Mouse (Mus musculus) spleen, adult 2 months (tissue): ENCODE data around the gene Glyr1. TPM values are rescaled to one million over a fixed set of nuclear protein-coding genes. Genes with fewer than 3 reads are reported as not detected.

ENCODE experiments used
- DNase-seq, 2 experiments: peaks; one replicate each; pipeline versions ENCODE4 v3.0.0 to v3.0.0-alpha.2; 2012 to 2021; ENCODE audit warnings: low spot score in 2 of 2, low read depth in 1 of 2
- H3K27ac ChIP-seq: fragments of 200-500 bp; 2 replicates; pipeline ENCODE4 v1.5.1; 2012; ENCODE audit warnings: low read length, inconsistent platforms; ENCODE audit not compliant: insufficient read depth
- H3K27me3 ChIP-seq: fragments of 200-500 bp; 2 replicates; pipeline ENCODE4 v1.6.1; 2012; ENCODE audit warnings: mild to moderate bottlenecking, moderate library complexity, low read length, inconsistent platforms; ENCODE audit not compliant: control insufficient read depth, insufficient read depth
- H3K36me3 ChIP-seq: fragments of 200-500 bp; 2 replicates; pipeline ENCODE4 v1.6.1; 2012; ENCODE audit warnings: mild to moderate bottlenecking, low read length, inconsistent platforms; ENCODE audit not compliant: control insufficient read depth, insufficient read depth
- H3K4me1 ChIP-seq: fragments of 200-500 bp; 2 replicates; pipeline ENCODE4 v1.6.1; 2011; ENCODE audit warnings: inconsistent platforms; ENCODE audit not compliant: control insufficient read depth, insufficient read depth, insufficient read length
- H3K4me3 ChIP-seq: fragments of 200-500 bp; 2 replicates; pipeline ENCODE4 v1.5.1; 2011; ENCODE audit warnings: mild to moderate bottlenecking, inconsistent platforms; ENCODE audit not compliant: insufficient read depth, insufficient read length; ENCODE audit errors: extremely low read depth
- CTCF ChIP-seq: fragments of 200-500 bp; IDR thresholded peaks from 2 replicates; pipeline ENCODE4 v1.5.1; 2011; ENCODE audit warnings: mild to moderate bottlenecking, inconsistent platforms; ENCODE audit not compliant: insufficient read depth, insufficient read length, insufficient replicate concordance; ENCODE audit errors: extremely low read depth
- POLR2A ChIP-seq: fragments of 200-500 bp; IDR thresholded peaks from 2 replicates; pipeline ENCODE4 v1.6.1; 2011; ENCODE audit warnings: low read depth, low read length, inconsistent platforms
- WGBS: fragments of 180-500 bp; shearing (Covaris S2); methylation state at CpG from one replicate; pipeline ENCODE4 v1.1.7; 2018; 5-methylcytosine and 5-hydroxymethylcytosine counted together
- polyA plus RNA-seq: library from polyadenylated mRNA; depleted of rRNA; stranded (reverse); fragments of >200 nt; gene quantifications from 2 replicates; pipeline ENCODE4 v1.2.3, GENCODE M21; 2012

Gene Glyr1
- polyA plus RNA-seq, 1 experiment: 45.5 TPM

GRCm38 (mm10) chr16:5045322-5045721, 4.3 kb downstream of the Glyr1 start:
- no peak for DNase-seq
- H3K4me3 ChIP-seq: no peak overlapping the region
- WGBS: 94% methylated on average over 3 of the region's 3 CpGs
- H3K27ac ChIP-seq: no peak overlapping the region
- H3K27me3 ChIP-seq: no peaks in the 10 kb centered on the region
- peaks cover 3% of the 10 kb centered on the region; the same call in 1 of the 2 replicates for H3K4me1 ChIP-seq
- H3K36me3 ChIP-seq: peaks cover 31% of the 10 kb centered on the region
- no peak for TF ChIP-seq CTCF
- no peak for TF ChIP-seq POLR2A

GRCm38 (mm10) chr16:5036649-5037234, 12.9 kb downstream of the Glyr1 start:
- no peak for TF ChIP-seq POLR2A
- no peak for TF ChIP-seq CTCF
- H3K36me3 ChIP-seq: peaks cover 56% of the 10 kb centered on the region
- H3K4me1 ChIP-seq: no peaks in the 10 kb centered on the region

GRCm38 (mm10) chr16:5035591-5035990, 14.1 kb downstream of the Glyr1 start:
- 86% methylated on average over 3 of the region's 3 CpGs for WGBS
- TF ChIP-seq POLR2A (no peak), CTCF (no peak)
- Histone ChIP-seq H3K4me3 (no peak overlapping the region), H3K27me3 (no peaks in the 10 kb centered on the region), H3K4me1 (no peaks in the 10 kb centered on the region), H3K27ac (no peak overlapping the region), H3K36me3 (peaks cover 61% of the 10 kb centered on the region)
- DNase-seq: no peak

More at GRCm38 (mm10) chr16:5036649-5037234, 12.9 kb downstream of the Glyr1 start:
- no peak for DNase-seq
- no peak overlapping the region for H3K27ac ChIP-seq
- H3K4me3 ChIP-seq: no peak overlapping the region
- H3K27me3 ChIP-seq: no peaks in the 10 kb centered on the region
- 87% methylated on average over 5 of the region's 5 CpGs for WGBS

GRCm38 (mm10) chr16:5029847-5030246, 19.8 kb downstream of the Glyr1 start:
- DNase-seq: no peak
- no peaks in the 10 kb centered on the region for H3K4me1 ChIP-seq
- TF ChIP-seq POLR2A (no peak), CTCF (no peak)
- no peaks in the 10 kb centered on the region for H3K27me3 ChIP-seq
- 54% methylated on average over 2 of the region's 2 CpGs for WGBS
- peaks cover 58% of the 10 kb centered on the region for H3K36me3 ChIP-seq
- no peak overlapping the region for H3K27ac ChIP-seq
- H3K4me3 ChIP-seq: no peak overlapping the region

- Histone ChIP-seq H3K36me3 (peaks cover 60% of the 10 kb centered on the region), H3K27ac (no peak overlapping the region), H3K4me1 (no peaks in the 10 kb centered on the region), H3K4me3 (no peak overlapping the region), H3K27me3 (no peaks in the 10 kb centered on the region)
- WGBS: 92% methylated on average over 3 of the region's 3 CpGs
- TF ChIP-seq POLR2A (no peak), CTCF (no peak)
- DNase-seq: no peak
These were observed 25.6 kb downstream of the Glyr1 start for GRCm38 (mm10) chr16:5024021-5024420.

- H3K36me3 ChIP-seq: peaks cover 20% of the 10 kb centered on the region
- 86% methylated on average over 4 of the region's 4 CpGs for WGBS
- no peak overlapping the region for H3K27ac ChIP-seq
These were observed 35.1 kb downstream of the Glyr1 start for GRCm38 (mm10) chr16:5014578-5014977.

More at GRCm38 (mm10) chr16:5014578-5014977, 35.1 kb downstream of the Glyr1 start:
- TF ChIP-seq POLR2A (no peak), CTCF (no peak)
- DNase-seq: no peak
- Histone ChIP-seq H3K27me3 (no peaks in the 10 kb centered on the region), H3K4me3 (no peak overlapping the region), H3K4me1 (peaks cover 16% of the 10 kb centered on the region)
